Mouse (Mus musculus) lung, postnatal 0 days (tissue): ENCODE measurements around the gene Dact3. TPM values are rescaled to one million over a fixed set of nuclear protein-coding genes. Genes with fewer than 3 reads are reported as not detected.
A peak's percentile ranks its signal among the peaks of the same experiment; 100 is the strongest.

Experiments
- ATAC-seq: fragments of 200-750 bp; cut with Nextera tagmentation; 2 replicates; pipeline ENCODE4 v1.8.0; 2017; ENCODE audit warnings: moderate library complexity
- DNase-seq: peaks from one replicate; pipeline ENCODE4 v3.0.0-alpha.2; 2016; ENCODE audit warnings: low spot score
- H3K27ac ChIP-seq: fragments of 300-500 bp; sonication (generic); 2 replicates; pipeline ENCODE4 v1.5.1; 2014; ENCODE audit warnings: antibody characterized with exemption, mild to moderate bottlenecking, low read length, mixed read lengths
- H3K27me3 ChIP-seq: fragments of 300-500 bp; sonication (generic); replicated peaks from 2 replicates; pipeline ENCODE4 v1.6.1; 2014; ENCODE audit warnings: low read length, mixed read lengths; ENCODE audit not compliant: insufficient read depth
- H3K36me3 ChIP-seq: fragments of 300-500 bp; sonication (generic); 2 replicates; pipeline ENCODE4 v1.6.1; 2014; ENCODE audit warnings: low read length, mixed read lengths; ENCODE audit not compliant: insufficient read depth
- H3K4me1 ChIP-seq: fragments of 300-500 bp; sonication (generic); 2 replicates; pipeline ENCODE4 v1.6.1; 2014; ENCODE audit warnings: antibody characterized with exemption, low read depth, low read length, mixed read lengths; ENCODE audit not compliant: insufficient read depth
- H3K4me2 ChIP-seq: fragments of 300-500 bp; sonication (generic); replicated peaks from 2 replicates; pipeline ENCODE4 v1.6.1; 2014; ENCODE audit warnings: low read depth, mild to moderate bottlenecking, low read length, moderate library complexity, mixed read lengths
- H3K4me3 ChIP-seq: fragments of 300-500 bp; sonication (generic); 2 replicates; pipeline ENCODE4 v1.5.1; 2014; ENCODE audit warnings: low read depth, low read length
- H3K9ac ChIP-seq: fragments of 300-500 bp; sonication (generic); replicated peaks from 2 replicates; pipeline ENCODE4 v1.6.1; 2014; ENCODE audit warnings: low read depth, mild to moderate bottlenecking
- H3K9me3 ChIP-seq: fragments of 300-500 bp; sonication (generic); 2 replicates; pipeline ENCODE4 v1.6.1; 2016; ENCODE audit warnings: low read length, mixed read lengths
- CTCF ChIP-seq: IDR thresholded peaks from 2 replicates; pipeline ENCODE4 v1.5.1; 2016; ENCODE audit warnings: antibody characterized with exemption, mild to moderate bottlenecking
- EP300 ChIP-seq: IDR thresholded peaks from 2 replicates; pipeline ENCODE4 v1.6.1; 2016; ENCODE audit warnings: antibody characterized with exemption, mild to moderate bottlenecking, control low read depth
- WGBS: fragments of 180-500 bp; shearing (Covaris S2); extraction: QIAGEN DNeasy Blood & Tissue Kit; methylation state at CpG from one replicate; pipeline ENCODE4 v1.1.7; 2014; 5-methylcytosine and 5-hydroxymethylcytosine counted together
- polyA plus RNA-seq: library from polyadenylated mRNA; unstranded; fragments of >200 nt; fragmentation: Nextera tagmentation; extraction: Ambion mirVana; gene quantifications from 2 replicates; pipeline ENCODE4 v1.2.1, GENCODE M21; 2015

Gene Dact3
- polyA plus RNA-seq, 1 experiment from 2014 or later = 4.3 TPM

DNA sequence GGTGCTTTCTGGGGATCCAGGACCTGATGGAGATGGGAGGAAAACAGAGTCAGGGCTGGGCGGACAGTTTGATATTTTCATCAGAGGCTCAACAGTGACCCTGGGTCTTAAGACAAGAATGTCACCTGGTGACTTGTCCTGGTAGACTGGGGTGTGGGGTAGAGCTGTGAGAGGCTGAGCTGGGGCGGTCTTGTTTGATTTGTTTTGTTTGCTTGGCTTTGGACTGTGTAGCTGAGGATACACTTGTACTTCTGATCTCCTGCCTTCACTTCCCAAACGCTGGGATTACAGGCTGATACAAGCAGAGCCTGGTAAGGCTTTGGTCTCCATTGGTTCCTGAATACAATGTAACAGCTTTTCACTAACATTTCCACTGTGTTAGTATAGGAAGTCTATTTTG is 7.6 kb upstream of the Dact3 start:
- peak; percentile 11 for DNase-seq

DNA sequence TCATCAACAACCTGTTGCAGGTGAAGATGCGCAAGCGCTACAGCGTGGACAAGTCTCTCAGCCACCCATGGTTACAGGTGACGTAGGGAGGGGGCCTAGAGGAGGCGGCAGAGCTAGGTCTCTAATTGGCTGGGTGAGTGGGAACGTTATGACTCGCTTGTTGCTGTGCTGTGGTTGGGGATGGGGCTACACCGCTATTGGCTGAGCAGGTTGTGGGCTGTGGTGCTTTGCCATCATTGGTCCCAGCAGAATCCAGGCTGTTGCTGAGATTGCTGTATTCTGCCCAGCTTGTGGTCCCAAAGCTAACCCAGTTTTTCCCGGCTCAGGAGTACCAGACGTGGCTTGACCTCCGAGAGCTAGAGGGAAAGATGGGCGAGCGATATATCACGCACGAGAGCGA is 5.6 kb upstream of the Dact3 start:
- H3K4me1 ChIP-seq = no peaks in the 10 kb centered on the region
- 0 out of 2 replicates have a peak, but pooled peaks cover 8% of the 10 kb centered on the region for H3K36me3 ChIP-seq
- H3K4me2 ChIP-seq = no peak overlapping the region
- peak; percentile 36 for DNase-seq
- H3K9ac ChIP-seq = no peak overlapping the region
- H3K27ac ChIP-seq = no peak overlapping the region
- H3K9me3 ChIP-seq = no peaks in the 10 kb centered on the region
- ATAC-seq = peak; percentile 47; the same call in 1 of the 2 replicates
- TF ChIP-seq EP300 (no peak), CTCF (no peak)
- WGBS = 49% methylated on average over 16 of the region's 16 CpGs
- no peaks in the 10 kb centered on the region for H3K27me3 ChIP-seq
- H3K4me3 ChIP-seq = no peak overlapping the region

More for the DNA sequence above, 7.6 kb upstream of the Dact3 start:
- ATAC-seq = peak; percentile 36; the same call in 1 of the 2 replicates
- Histone ChIP-seq H3K4me3 (no peak overlapping the region), H3K9me3 (no peaks in the 10 kb centered on the region), H3K4me1 (no peaks in the 10 kb centered on the region), H3K27ac (peak overlapping the region; percentile 27; the same call in 1 of the 2 replicates), H3K36me3 (0 out of 2 replicates have a peak, but pooled peaks cover 11% of the 10 kb centered on the region), H3K4me2 (no peak overlapping the region), H3K27me3 (no peaks in the 10 kb centered on the region), H3K9ac (no peak overlapping the region)
- WGBS = 49% methylated on average over 3 of the region's 3 CpGs
- TF ChIP-seq EP300 (no peak), CTCF (no peak)

GRCm38 (mm10) chr7:16871600-16871999 is 3.5 kb upstream of the Dact3 start:
- TF ChIP-seq CTCF (no peak), EP300 (no peak)
- Histone ChIP-seq H3K36me3 (0 out of 2 replicates have a peak, but pooled peaks cover 5% of the 10 kb centered on the region), H3K4me2 (no peak overlapping the region), H3K27ac (no peak overlapping the region), H3K27me3 (0 out of 2 replicates have a peak, but pooled peaks cover 6% of the 10 kb centered on the region), H3K4me3 (no peak overlapping the region), H3K9ac (no peak overlapping the region), H3K9me3 (no peaks in the 10 kb centered on the region), H3K4me1 (no peaks in the 10 kb centered on the region)
- ATAC-seq (no peak), DNase-seq (no peak)
- WGBS = 88% methylated on average over 10 of the region's 10 CpGs

DNA sequence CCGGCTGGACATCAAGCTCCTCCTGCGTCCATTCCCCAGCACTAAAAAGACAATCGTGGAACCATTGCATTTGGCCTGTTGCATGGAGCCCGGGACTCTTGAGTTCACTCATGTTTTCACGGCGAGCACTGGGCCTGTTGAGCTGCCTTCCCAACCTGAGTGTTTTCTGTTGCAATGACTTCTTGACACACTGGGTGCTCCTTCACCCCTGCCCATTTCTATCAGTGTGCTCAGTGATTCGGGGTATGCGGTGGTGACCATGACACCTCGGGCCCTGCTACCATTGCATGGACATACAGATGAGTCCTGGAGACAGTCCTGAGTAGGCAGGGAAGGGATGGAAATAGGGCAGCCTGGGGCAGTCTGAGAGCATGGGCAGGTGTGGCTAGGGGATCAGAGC is 2.6 kb upstream of the Dact3 start:
- 90% methylated on average over 9 of the region's 9 CpGs for WGBS
- Histone ChIP-seq H3K4me1 (no peaks in the 10 kb centered on the region), H3K9me3 (no peaks in the 10 kb centered on the region), H3K27ac (no peak overlapping the region), H3K36me3 (0 out of 2 replicates have a peak, but pooled peaks cover 5% of the 10 kb centered on the region), H3K4me2 (no peak overlapping the region), H3K4me3 (no peak overlapping the region), H3K9ac (no peak overlapping the region), H3K27me3 (0 out of 2 replicates have a peak, but pooled peaks cover 6% of the 10 kb centered on the region)
- DNase-seq (no peak), ATAC-seq (no peak)
- TF ChIP-seq CTCF (no peak), EP300 (no peak)

- H3K27me3 ChIP-seq = 0 out of 2 replicates have a peak, but pooled peaks cover 6% of the 10 kb centered on the region
- ATAC-seq (no peak), DNase-seq (no peak)
- 0 out of 2 replicates have a peak, but pooled peaks cover 5% of the 10 kb centered on the region for H3K36me3 ChIP-seq
- WGBS = 88% methylated on average over 4 of the region's 4 CpGs
- no peaks in the 10 kb centered on the region for H3K4me1 ChIP-seq
- H3K4me2 ChIP-seq = no peak overlapping the region
- no peaks in the 10 kb centered on the region for H3K9me3 ChIP-seq
- TF ChIP-seq CTCF (peak; percentile 46), EP300 (no peak)
- H3K27ac ChIP-seq = no peak overlapping the region
- H3K9ac ChIP-seq = no peak overlapping the region
- no peak overlapping the region for H3K4me3 ChIP-seq
These were observed 1.7 kb upstream of the Dact3 start for GRCm38 (mm10) chr7:16873392-16873791.

DNA sequence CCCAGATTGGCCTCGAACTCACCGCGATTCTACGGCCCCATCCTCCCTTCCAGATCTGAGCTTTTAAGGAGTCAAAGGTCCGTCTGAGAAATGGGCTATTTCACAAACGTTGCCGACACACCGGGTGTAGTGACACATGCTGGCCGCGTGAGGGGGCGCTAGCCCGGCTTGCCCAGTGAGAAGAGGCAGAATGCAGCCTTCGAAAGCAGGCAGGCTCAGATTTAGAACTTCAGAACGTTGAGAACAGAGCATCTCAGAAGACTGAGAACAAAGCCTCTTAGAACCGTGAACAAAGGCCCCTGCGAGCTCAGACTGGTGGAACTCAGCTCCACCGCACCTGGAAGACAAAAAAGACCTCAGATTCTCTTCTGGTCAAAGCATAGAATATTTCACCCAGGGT is 927 bp upstream of the Dact3 start:
- Histone ChIP-seq H3K9me3 (no peaks in the 10 kb centered on the region), H3K4me2 (peak overlapping the region; percentile 36), H3K4me1 (no peaks in the 10 kb centered on the region), H3K4me3 (peak overlapping the region; percentile 16; the same call in 1 of the 2 replicates), H3K27ac (peak overlapping the region; percentile 84), H3K27me3 (0 out of 2 replicates have a peak, but pooled peaks cover 6% of the 10 kb centered on the region), H3K36me3 (0 out of 2 replicates have a peak, but pooled peaks cover 3% of the 10 kb centered on the region), H3K9ac (no peak overlapping the region; the same call in 1 of the 2 replicates)
- no peak for TF ChIP-seq EP300
- TF ChIP-seq CTCF = peak; percentile 97
- DNase-seq (peak; percentile 90), ATAC-seq (peak; percentile 15)
- WGBS = 3% methylated on average over 17 of the region's 17 CpGs
